Mouse (Mus musculus) megakaryocyte, embryonic 14.5 days (primary cell): Measurements from ENCODE around the gene Gon4l. TPM values are rescaled to one million over a fixed set of nuclear protein-coding genes. Genes with fewer than 3 reads are reported as not detected.

ENCODE experiments used
- H3K27me3 ChIP-seq: replicated peaks from 2 replicates; pipeline ENCODE3; 2012; ENCODE audit warnings: inconsistent platforms
- H3K36me3 ChIP-seq: replicated peaks from 2 replicates; pipeline ENCODE3; 2012; ENCODE audit warnings: low read length, inconsistent platforms, mixed read lengths
- H3K4me1 ChIP-seq: 2 replicates; pipeline ENCODE4 v1.6.1; 2012; ENCODE audit warnings: inconsistent platforms
- H3K4me3 ChIP-seq: replicated peaks from 2 replicates; pipeline ENCODE3; 2012; ENCODE audit warnings: moderate library complexity, mild to moderate bottlenecking, inconsistent platforms
- H3K9me3 ChIP-seq: 2 replicates; pipeline ENCODE4 v1.6.1; 2012; ENCODE audit warnings: inconsistent platforms
- FLI1 ChIP-seq: IDR thresholded peaks from 2 replicates; pipeline ENCODE4 v1.6.1; 2012; ENCODE audit warnings: low read length, inconsistent platforms, mixed read lengths
- GATA1 ChIP-seq: IDR thresholded peaks from 3 replicates; pipeline ENCODE4 v1.6.1; 2012; ENCODE audit warnings: mixed read lengths, low read length, inconsistent platforms, borderline replicate concordance
- polyA plus RNA-seq: library from polyadenylated mRNA; stranded (reverse); fragments of >175 nt; gene quantifications from 2 replicates; pipeline ENCODE4 v1.2.3, GENCODE M21; 2012; ENCODE audit warnings: low replicate concordance; ENCODE audit not compliant: insufficient read depth

Gon4l gene
- polyA plus RNA-seq, 1 experiment = 8.3 TPM

GRCm38 (mm10) chr3:88942316-88942880 is 107.4 kb downstream of the Gon4l start:
- peaks cover 51% of the 10 kb centered on the region for H3K36me3 ChIP-seq
- H3K4me1 ChIP-seq = peaks cover 28% of the 10 kb centered on the region
- H3K9me3 ChIP-seq = no peaks in the 10 kb centered on the region
- H3K27me3 ChIP-seq = no peaks in the 10 kb centered on the region
- H3K4me3 ChIP-seq = no peak overlapping the region
- TF ChIP-seq FLI1 (no peak), GATA1 (no peak)

DNA sequence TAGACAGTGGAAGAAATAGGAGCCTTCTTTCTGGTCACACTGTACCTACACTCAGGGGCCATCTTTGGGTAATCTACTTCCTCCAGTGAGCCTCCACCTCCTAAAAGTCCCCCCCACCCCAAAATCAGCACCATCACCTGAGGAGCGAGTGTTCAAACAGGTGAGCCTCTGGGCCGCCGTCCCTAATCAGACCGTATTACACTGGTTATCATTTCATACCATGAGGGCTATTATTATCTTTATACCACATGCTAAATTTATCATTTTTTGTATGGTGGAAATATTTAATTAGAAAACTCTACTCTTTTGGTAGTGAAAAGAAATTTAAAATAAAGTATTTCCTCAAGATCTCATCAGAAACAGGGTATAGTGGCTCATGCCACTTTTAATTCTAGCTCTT is 109.1 kb downstream of the Gon4l start:
- Histone ChIP-seq H3K9me3 (no peaks in the 10 kb centered on the region), H3K4me3 (no peak overlapping the region), H3K27me3 (no peaks in the 10 kb centered on the region), H3K36me3 (peaks cover 35% of the 10 kb centered on the region), H3K4me1 (peaks cover 25% of the 10 kb centered on the region)
- TF ChIP-seq FLI1 = no peak
- no peak for TF ChIP-seq GATA1

- no peak for TF ChIP-seq GATA1
- TF ChIP-seq FLI1 = no peak
- no peaks in the 10 kb centered on the region for H3K9me3 ChIP-seq
- no peaks in the 10 kb centered on the region for H3K36me3 ChIP-seq
- H3K4me1 ChIP-seq = peaks cover 52% of the 10 kb centered on the region
- H3K4me3 ChIP-seq = peak overlapping the region; percentile 99
- H3K27me3 ChIP-seq = no peaks in the 10 kb centered on the region
Measured at GRCm38 (mm10) chr3:88949786-88950575, 115.0 kb downstream of the Gon4l start.

- peaks cover 52% of the 10 kb centered on the region for H3K4me1 ChIP-seq
- no peaks in the 10 kb centered on the region for H3K9me3 ChIP-seq
- no peaks in the 10 kb centered on the region for H3K27me3 ChIP-seq
- peak within 1 kb of the TSS; percentile 99 for H3K4me3 ChIP-seq
- H3K36me3 ChIP-seq = no peaks in the 10 kb centered on the region
- TF ChIP-seq FLI1 = no peak
- TF ChIP-seq GATA1 = no peak
Measured at GRCm38 (mm10) chr3:88950576-88951326, 115.7 kb downstream of the Gon4l start, which contains the start of the genes Ash1l and Dap3. TSS of gene Ash1l (plus strand) at chr3:88950622. TSS of gene Dap3 (minus strand) at chr3:88951181.

DNA sequence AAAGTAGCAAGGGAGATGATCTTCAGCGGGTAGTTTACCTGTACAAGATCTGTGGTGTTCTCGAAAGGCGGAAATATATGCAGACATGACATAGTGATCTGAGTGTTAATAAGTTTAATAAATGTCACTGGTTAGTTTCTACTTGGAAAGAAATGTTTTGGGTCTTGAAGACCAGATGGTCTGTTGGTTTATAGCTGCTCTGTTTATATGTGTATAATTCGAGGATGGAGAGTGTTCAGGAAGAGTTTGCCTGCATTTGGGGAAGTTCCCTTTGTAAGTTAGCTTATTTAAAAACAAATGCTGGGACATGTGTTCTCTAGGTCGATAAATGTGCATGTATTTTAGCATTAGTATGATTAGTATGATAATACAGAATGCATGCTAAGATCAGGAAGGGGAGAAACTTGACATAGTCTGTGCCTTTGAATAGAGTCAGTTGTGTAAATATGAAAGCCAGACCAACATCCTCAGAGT is 116.3 kb downstream of the Gon4l start:
- H3K4me3 ChIP-seq = peak overlapping the region; percentile 99
- H3K4me1 ChIP-seq = peaks cover 54% of the 10 kb centered on the region
- no peaks in the 10 kb centered on the region for H3K36me3 ChIP-seq
- no peak for TF ChIP-seq GATA1
- no peak for TF ChIP-seq FLI1
- no peaks in the 10 kb centered on the region for H3K27me3 ChIP-seq
- H3K9me3 ChIP-seq = no peaks in the 10 kb centered on the region

DNA sequence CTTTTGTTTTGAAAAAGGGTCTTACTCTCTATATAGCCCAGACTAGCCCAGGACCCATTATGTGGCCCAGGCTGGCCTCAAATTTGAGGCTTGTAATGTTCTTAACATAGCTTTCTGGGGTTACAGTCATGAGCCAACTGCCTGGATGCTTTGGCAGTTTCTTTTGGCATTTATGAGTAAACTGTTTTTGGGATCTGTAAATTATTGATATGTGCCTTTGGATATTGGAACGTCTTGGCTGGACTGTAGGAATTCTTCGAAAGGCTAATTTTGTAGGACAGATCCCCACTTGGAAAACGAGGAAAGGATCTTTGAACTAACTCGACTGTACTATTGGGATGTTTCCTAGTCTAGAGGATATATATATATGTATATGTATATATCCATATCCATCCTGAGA is 118.2 kb downstream of the Gon4l start:
- H3K9me3 ChIP-seq = no peaks in the 10 kb centered on the region
- H3K27me3 ChIP-seq = no peaks in the 10 kb centered on the region
- TF ChIP-seq FLI1 (no peak), GATA1 (no peak)
- H3K4me1 ChIP-seq = peaks cover 55% of the 10 kb centered on the region
- no peak overlapping the region for H3K4me3 ChIP-seq
- no peaks in the 10 kb centered on the region for H3K36me3 ChIP-seq

DNA sequence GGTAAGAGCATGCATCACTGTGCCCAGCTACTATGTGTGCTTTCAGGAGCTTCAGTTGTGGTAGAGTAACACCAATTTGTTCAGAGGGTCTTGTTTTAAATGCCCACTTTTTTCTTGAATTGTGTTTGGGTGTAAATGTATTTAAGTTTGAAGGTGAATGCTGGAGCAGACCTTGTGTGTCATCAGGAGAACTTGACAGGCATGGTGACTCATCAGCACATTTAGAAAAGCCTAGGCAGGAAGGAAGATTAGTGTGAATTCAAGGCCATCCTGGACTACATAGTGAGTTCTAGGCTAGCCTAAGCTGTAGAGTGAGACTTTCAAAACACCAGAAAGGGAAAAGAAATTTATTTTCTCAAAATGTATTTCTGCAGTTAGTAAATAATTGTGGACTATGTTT is 118.7 kb downstream of the Gon4l start:
- Histone ChIP-seq H3K9me3 (no peaks in the 10 kb centered on the region), H3K36me3 (no peaks in the 10 kb centered on the region), H3K4me1 (peaks cover 57% of the 10 kb centered on the region), H3K27me3 (no peaks in the 10 kb centered on the region), H3K4me3 (no peak overlapping the region)
- TF ChIP-seq GATA1 (no peak), FLI1 (no peak)

Other genes with a start within 250 kb of the Gon4l start
- 302 and 446 TPM in 2 replicates for gene Arhgef2, start 229.3 kb upstream of the Gon4l start, polyA plus RNA-seq
- not detected in 2 replicates for gene Rxfp4, start 182.1 kb upstream of the Gon4l start, polyA plus RNA-seq
- gene Khdc4, start 149.4 kb upstream of the Gon4l start, polyA plus RNA-seq = 5.5 and 6.0 TPM in 2 replicates
- gene Rit1, start 118.4 kb upstream of the Gon4l start, polyA plus RNA-seq = 30.4 and 71.5 TPM in 2 replicates
- 10.9 and 16.6 TPM in 2 replicates for gene Syt11, start 60.1 kb upstream of the Gon4l start, polyA plus RNA-seq
- 11.3 and 22.7 TPM in 2 replicates for gene Msto1, start 78.8 kb downstream of the Gon4l start, polyA plus RNA-seq
- gene Ash1l, start 115.4 kb downstream of the Gon4l start, polyA plus RNA-seq = 0.45 and 0.95 TPM in 2 replicates
- 21.0 and 86.4 TPM in 2 replicates for gene Dap3, start 116.0 kb downstream of the Gon4l start, polyA plus RNA-seq